Mouse (Mus musculus) heart, postnatal 14 days (tissue): ENCODE measurements around the gene Klb. TPM values are rescaled to one million over a fixed set of nuclear protein-coding genes. Genes with fewer than 3 reads are reported as not detected.

Experiments
- DNase-seq, 2 experiments: peaks; one replicate each; pipeline ENCODE4 v3.0.0; 2021 to 2022
- intact Hi-C: fragments of 180-260 bp; cut with DNase I; formaldehyde crosslinking; loops from one replicate; pipeline ENCODE4 v1.15.1; 2025
- total RNA-seq, 2 experiments: library from RNA; stranded (reverse); gene quantifications; 2 replicates each; pipeline ENCODE4 v1.2.3; 2021

The Klb gene
- total RNA-seq, 2 experiments from 2014 or later, result 0.12 to 0.55 TPM

GRCm38 (mm10) chr5:65367837-65368236 is 19.7 kb downstream of the Klb start:
- intact Hi-C loops, result no loop called here
- no peak for DNase-seq

GRCm38 (mm10) chr5:65371551-65371950 is 23.4 kb downstream of the Klb start:
- DNase-seq, result no peak
- intact Hi-C loops, result no loop called here

GRCm38 (mm10) chr5:65374746-65375145 is 26.6 kb downstream of the Klb start:
- intact Hi-C loops, result no loop called here
- no peak for DNase-seq

- DNase-seq, result no peak
- intact Hi-C loops, result no loop called here
These were observed 37.6 kb downstream of the Klb start for GRCm38 (mm10) chr5:65385704-65386103.

GRCm38 (mm10) chr5:65387008-65387867 is 39.1 kb downstream of the Klb start:
- DNase-seq, result no peak
- intact Hi-C loops, result no loop called here

- intact Hi-C loops, result loop anchor here (2.0 kb wide), 1 partner anchor 54 kb away; no protein-coding TSS in a partner anchor
- peak; percentile 99 for DNase-seq
These were observed 42.8 kb downstream of the Klb start, which contains the start of the genes Rpl9 and Lias for GRCm38 (mm10) chr5:65390648-65391644. Gene Rpl9 (minus strand): TSS chr5:65391444. Gene Lias (plus strand): TSS chr5:65391497.

GRCm38 (mm10) chr5:65391753-65392152 is 43.6 kb downstream of the Klb start:
- intact Hi-C loops, result loop anchor here (2.0 kb wide), 1 partner anchor 55 kb away; no protein-coding TSS in a partner anchor
- DNase-seq, result peak in 1 of 2 experiments; percentile 6

- intact Hi-C loops, result no loop called here
- DNase-seq, result no peak
These were observed 46.3 kb downstream of the Klb start for GRCm38 (mm10) chr5:65394425-65394824.

- intact Hi-C loops, result loop anchor here (2.0 to 10.0 kb wide), 4 partner anchors 91 to 295 kb away; partner anchors contain the start of gene Gm43552
- peak; percentile 78 to 88 for DNase-seq
These were observed 53.3 kb downstream of the Klb start for GRCm38 (mm10) chr5:65401251-65401994.

GRCm38 (mm10) chr5:65407989-65408388 is 59.9 kb downstream of the Klb start:
- no peak for DNase-seq
- intact Hi-C loops, result loop anchor here (10.0 kb wide), 1 partner anchor 207 kb away; no protein-coding TSS in a partner anchor

- intact Hi-C loops, result no loop called here
- peak; percentile 25 to 39 for DNase-seq
These were observed 67.7 kb downstream of the Klb start for GRCm38 (mm10) chr5:65415653-65416458.

GRCm38 (mm10) chr5:65419136-65419535 is 71.0 kb downstream of the Klb start:
- intact Hi-C loops, result no loop called here
- DNase-seq, result no peak

- intact Hi-C loops, result no loop called here
These were observed 72.7 kb downstream of the Klb start for GRCm38 (mm10) chr5:65420822-65421221.

GRCm38 (mm10) chr5:65422803-65423202 is 74.7 kb downstream of the Klb start:
- DNase-seq, result no peak

More at GRCm38 (mm10) chr5:65420822-65421221, 72.7 kb downstream of the Klb start:
- DNase-seq, result no peak

GRCm38 (mm10) chr5:65424215-65424614 is 76.1 kb downstream of the Klb start:
- intact Hi-C loops, result no loop called here

More at GRCm38 (mm10) chr5:65422803-65423202, 74.7 kb downstream of the Klb start:
- intact Hi-C loops, result no loop called here

GRCm38 (mm10) chr5:65425251-65425650 is 77.1 kb downstream of the Klb start:
- intact Hi-C loops, result no loop called here
- DNase-seq, result no peak

More at GRCm38 (mm10) chr5:65424215-65424614, 76.1 kb downstream of the Klb start:
- no peak for DNase-seq

- DNase-seq, result no peak
These were observed 80.2 kb downstream of the Klb start for GRCm38 (mm10) chr5:65428321-65428720.

GRCm38 (mm10) chr5:65429441-65429840 is 81.3 kb downstream of the Klb start:
- DNase-seq, result no peak
- intact Hi-C loops, result no loop called here

More at GRCm38 (mm10) chr5:65428321-65428720, 80.2 kb downstream of the Klb start:
- intact Hi-C loops, result no loop called here
